Mouse (Mus musculus) macrophage (primary cell): ENCODE results near the gene Farp2. TPM values are rescaled to one million over a fixed set of nuclear protein-coding genes. Genes with fewer than 3 reads are reported as not detected.

ENCODE experiments used
- H3K27ac ChIP-seq: fragments of 350-480 bp; formaldehyde crosslinking; 2 replicates; pipeline ENCODE4 v1.9.0; 2021
- H3K36me3 ChIP-seq: fragments of 350-480 bp; formaldehyde crosslinking; 2 replicates; pipeline ENCODE4 v1.9.0; 2021; ENCODE audit errors: inconsistent target
- H3K4me3 ChIP-seq: fragments of 350-480 bp; formaldehyde crosslinking; 2 replicates; pipeline ENCODE4 v1.9.0; 2021; ENCODE audit errors: inconsistent target
- H3K79me2 ChIP-seq: fragments of 350-480 bp; formaldehyde crosslinking; 2 replicates; pipeline ENCODE4 v1.9.0; 2021; ENCODE audit errors: inconsistent target
- WGBS: methylation state at CpG from one replicate; pipeline ENCODE4 v1.1.7; 2026; ENCODE audit warnings: inconsistent platforms; ENCODE audit not compliant: missing documents; 5-methylcytosine and 5-hydroxymethylcytosine counted together
- polyA plus RNA-seq: library from polyadenylated mRNA; stranded (reverse); fragments of 250-400 nt; gene quantifications from 3 replicates; pipeline ENCODE4 v1.2.4, GENCODE M21; 2018; ENCODE audit warnings: inconsistent platforms

The Farp2 gene
- polyA plus RNA-seq, 1 experiment from 2014 or later, result 1.7 TPM

DNA sequence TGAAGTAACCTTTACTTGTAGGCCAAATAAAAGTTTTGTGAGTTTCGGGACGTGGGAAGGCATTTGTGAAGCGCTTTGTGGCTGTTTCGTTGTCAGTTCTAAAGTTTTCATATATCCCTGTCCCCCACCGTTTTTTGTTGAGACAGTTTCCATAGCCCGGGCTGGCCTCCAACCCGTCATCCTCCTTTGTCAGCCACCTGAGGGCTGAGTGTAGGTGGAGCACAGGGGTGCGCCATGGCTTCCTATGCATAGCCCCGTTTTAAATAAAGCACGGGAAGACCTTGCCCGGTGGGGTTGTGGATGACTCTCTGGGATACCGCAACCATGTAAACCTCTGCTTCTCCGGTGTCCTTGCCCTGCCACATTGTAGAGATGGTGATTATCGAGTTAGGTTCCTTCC lies 1.3 kb downstream of the Farp2 start:
- H3K36me3 ChIP-seq, result peaks cover 2% of the 10 kb centered on the region; the same call in 1 of the 2 replicates
- 87% methylated on average over 14 of the region's 14 CpGs for WGBS
- H3K4me3 ChIP-seq, result no peak overlapping the region
- no peaks in the 10 kb centered on the region for H3K79me2 ChIP-seq
- H3K27ac ChIP-seq, result no peak overlapping the region

DNA sequence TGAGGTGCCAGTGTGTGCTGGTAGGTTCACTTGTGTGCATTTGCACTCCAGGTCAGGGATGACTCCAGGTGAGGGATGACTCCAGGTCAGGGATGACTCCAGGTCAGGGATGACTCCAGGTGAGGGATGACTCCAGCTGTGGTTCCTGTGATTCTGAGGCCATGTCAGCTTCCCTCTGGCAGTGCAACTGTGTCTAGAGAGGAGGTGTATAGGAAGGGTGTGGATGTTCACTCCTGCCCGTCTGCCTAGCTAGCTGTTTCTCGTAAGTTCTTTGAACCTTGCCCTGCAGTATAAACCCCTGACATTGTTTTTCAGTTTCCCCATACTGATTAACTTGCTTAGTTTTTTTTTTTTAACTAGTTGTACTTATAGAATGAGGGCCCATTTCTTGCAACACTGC lies 9.6 kb downstream of the Farp2 start:
- H3K27ac ChIP-seq, result no peak overlapping the region
- 92% methylated on average over 2 of the region's 2 CpGs for WGBS
- H3K79me2 ChIP-seq, result no peaks in the 10 kb centered on the region
- no peaks in the 10 kb centered on the region for H3K36me3 ChIP-seq
- no peak overlapping the region for H3K4me3 ChIP-seq

DNA sequence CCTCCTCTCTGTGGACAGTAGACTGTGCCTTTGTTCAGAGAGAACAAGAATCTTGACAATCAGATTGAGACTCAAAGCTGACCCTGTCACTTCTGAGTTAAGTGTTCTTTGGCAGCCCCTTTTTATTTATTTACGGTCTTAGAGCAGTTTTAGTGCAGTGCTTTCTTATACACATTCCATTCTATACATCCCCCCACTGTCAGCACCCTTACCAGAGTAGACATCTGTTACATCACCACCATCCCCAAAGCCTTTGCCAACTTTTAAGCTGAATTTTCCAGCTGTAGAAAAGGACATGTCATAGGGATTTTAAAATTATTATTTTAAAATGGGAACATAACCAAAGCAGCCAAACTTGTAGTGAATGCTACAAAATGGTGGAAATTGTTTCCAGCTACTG lies 10.4 kb downstream of the Farp2 start:
- WGBS, result 90% methylated on average over 1 of the region's 1 CpGs
- H3K4me3 ChIP-seq, result no peak overlapping the region
- H3K36me3 ChIP-seq, result no peaks in the 10 kb centered on the region
- H3K27ac ChIP-seq, result no peak overlapping the region
- H3K79me2 ChIP-seq, result no peaks in the 10 kb centered on the region

DNA sequence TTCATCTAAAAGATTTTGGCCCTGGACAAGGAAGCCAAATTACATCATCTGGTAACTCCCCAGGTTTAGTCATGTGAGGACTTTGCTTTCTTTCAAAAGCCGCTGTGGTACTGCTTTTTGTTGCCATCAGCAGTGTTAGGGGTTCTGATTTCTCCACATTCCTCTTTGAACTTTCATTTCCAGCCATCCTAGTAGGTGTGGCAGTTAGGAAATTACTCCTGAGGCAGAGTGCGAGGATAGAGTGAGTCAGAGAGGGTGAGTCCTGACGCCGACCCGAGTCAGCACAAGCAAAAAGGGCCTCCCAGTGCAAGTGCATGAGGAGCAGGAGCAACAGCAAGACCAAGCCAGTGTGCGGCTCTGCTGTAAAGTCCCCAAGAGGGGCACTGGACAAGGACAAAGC lies 17.9 kb downstream of the Farp2 start:
- no peak overlapping the region for H3K27ac ChIP-seq
- H3K4me3 ChIP-seq, result no peak overlapping the region
- 88% methylated on average over 6 of the region's 6 CpGs for WGBS
- H3K79me2 ChIP-seq, result no peaks in the 10 kb centered on the region
- H3K36me3 ChIP-seq, result no peaks in the 10 kb centered on the region

DNA sequence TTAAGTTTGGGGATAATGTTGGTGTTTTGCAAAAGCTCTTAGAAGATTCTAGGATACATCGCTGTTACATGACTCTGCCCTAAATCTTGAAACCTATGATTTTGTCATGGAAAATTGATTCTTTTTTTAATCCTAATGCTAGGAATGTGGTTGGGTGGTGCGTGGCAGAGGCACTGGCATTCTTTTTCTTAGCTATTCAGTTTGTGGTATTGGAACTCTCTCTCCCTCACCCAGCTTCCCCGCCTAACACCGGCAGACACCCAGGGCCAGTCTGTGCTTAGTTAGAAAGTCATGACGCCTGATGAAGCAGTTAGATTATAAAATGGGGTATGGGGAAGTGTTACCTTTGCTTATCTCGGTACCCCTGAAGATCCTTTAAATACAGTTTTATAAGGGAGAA lies 25.3 kb downstream of the Farp2 start:
- H3K4me3 ChIP-seq, result no peak overlapping the region
- WGBS, result 100% methylated on average over 5 of the region's 6 CpGs
- no peak overlapping the region for H3K27ac ChIP-seq
- no peaks in the 10 kb centered on the region for H3K79me2 ChIP-seq
- no peaks in the 10 kb centered on the region for H3K36me3 ChIP-seq

DNA sequence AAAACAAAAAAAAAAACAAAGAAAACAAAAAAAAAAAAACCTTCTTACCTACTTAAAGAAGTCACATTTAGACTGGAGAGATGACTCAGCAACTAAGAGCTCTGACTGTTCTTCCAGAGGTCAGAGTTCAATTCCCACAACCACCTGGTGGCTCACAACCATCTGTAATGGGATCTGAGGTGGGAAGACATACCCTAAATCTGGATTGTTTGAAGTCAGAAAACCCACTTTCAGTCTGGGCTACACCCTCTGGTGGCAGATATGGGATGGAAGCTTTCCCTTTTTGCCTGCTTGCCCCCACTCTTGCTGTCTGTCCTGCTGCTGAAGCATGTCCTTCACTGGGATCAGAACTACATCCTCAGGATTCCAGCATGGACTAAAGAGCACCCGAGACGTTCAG lies 31.3 kb downstream of the Farp2 start:
- H3K79me2 ChIP-seq, result no peaks in the 10 kb centered on the region
- no peak overlapping the region for H3K27ac ChIP-seq
- H3K4me3 ChIP-seq, result no peak overlapping the region
- 90% methylated on average over 2 of the region's 2 CpGs for WGBS
- H3K36me3 ChIP-seq, result no peaks in the 10 kb centered on the region

DNA sequence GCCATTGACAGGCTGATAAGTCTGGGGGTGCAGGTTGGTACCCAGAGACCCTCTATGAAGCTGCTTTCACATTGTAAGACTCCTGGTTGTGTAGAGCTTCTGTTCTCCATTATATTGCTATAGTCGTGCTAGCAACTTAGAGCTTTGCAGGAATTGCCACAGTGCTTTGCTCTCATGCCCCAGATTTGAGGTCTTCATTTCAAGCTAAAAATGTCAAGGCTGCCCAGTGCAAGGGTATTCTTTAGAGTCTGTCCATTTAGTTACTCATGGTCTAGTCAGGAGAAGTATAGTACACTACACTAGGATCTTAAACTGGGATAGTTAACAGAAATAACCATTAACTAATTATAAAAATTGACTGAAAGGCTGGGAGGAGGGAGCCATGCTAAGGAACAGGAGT lies 35.4 kb downstream of the Farp2 start:
- no peak overlapping the region for H3K27ac ChIP-seq
- H3K36me3 ChIP-seq, result no peaks in the 10 kb centered on the region
- H3K79me2 ChIP-seq, result no peaks in the 10 kb centered on the region
- H3K4me3 ChIP-seq, result no peak overlapping the region
- 92% methylated on average over 1 of the region's 1 CpGs for whole genome bisulfite sequencing

DNA sequence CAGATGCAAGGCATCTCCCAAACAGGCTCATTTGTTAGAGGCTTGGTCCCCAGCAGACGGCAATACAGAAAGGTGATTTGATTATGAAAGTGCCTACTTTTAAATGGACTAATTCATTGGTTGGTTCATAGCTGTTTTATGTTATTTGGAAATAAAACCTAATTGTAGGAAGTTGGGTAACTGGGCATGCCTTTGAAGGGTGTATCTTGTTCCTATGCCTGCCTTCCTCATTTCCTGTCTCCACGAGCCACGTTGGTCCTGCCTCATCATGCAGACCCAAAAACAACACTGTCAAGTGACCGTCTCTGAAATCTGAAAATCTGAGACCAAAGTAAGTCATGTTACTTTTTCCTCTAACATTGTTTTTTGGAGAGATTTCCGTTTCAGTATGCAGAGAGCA lies 39.5 kb downstream of the Farp2 start:
- Histone ChIP-seq H3K4me3 (no peak overlapping the region), H3K36me3 (no peaks in the 10 kb centered on the region), H3K79me2 (no peaks in the 10 kb centered on the region), H3K27ac (no peak overlapping the region)
- 45% methylated on average over 5 of the region's 5 CpGs for WGBS

DNA sequence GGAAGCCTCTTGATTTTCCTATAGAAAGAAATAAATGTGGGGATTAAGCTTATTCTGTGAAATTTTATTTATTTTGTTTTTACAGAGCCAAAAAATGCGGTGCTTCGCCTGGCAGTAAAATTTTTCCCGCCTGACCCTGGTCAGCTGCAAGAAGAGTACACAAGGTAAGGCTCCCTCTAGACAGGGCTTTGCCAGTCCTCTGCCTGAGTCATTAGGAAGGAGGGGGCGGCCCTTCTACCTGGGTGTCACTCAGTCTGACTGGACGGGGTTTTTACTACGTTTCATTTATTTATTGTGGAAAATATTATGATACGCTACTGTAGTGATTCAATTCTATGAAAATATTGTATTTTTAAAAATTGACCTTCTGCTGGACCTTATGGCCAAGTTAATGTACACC lies 51.3 kb downstream of the Farp2 start:
- no peaks in the 10 kb centered on the region for H3K36me3 ChIP-seq
- H3K27ac ChIP-seq, result no peak overlapping the region
- no peak overlapping the region for H3K4me3 ChIP-seq
- 86% methylated on average over 7 of the region's 7 CpGs for WGBS
- no peaks in the 10 kb centered on the region for H3K79me2 ChIP-seq

DNA sequence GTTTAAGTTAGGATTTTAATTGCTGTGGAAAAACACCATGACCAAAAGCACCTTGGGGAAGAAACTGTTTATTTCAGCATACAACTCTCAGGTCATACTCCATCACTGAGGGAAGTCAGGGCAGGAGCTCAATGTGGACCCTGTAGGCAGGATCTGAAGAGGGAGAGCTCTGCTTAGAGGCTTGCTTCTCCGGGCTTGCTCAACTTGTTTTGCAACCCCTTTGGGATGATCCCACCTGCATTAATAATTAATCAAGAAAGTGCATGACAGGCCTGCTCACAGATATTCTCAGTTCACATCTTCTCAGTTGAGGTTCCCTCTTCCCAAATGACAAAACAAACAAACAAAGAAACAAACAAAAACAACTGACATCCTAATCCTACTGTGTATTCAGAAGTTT lies 51.8 kb downstream of the Farp2 start:
- Histone ChIP-seq H3K27ac (no peak overlapping the region), H3K79me2 (no peaks in the 10 kb centered on the region), H3K36me3 (no peaks in the 10 kb centered on the region), H3K4me3 (no peak overlapping the region)
- 89% methylated on average over 1 of the region's 1 CpGs for whole genome bisulfite sequencing

DNA sequence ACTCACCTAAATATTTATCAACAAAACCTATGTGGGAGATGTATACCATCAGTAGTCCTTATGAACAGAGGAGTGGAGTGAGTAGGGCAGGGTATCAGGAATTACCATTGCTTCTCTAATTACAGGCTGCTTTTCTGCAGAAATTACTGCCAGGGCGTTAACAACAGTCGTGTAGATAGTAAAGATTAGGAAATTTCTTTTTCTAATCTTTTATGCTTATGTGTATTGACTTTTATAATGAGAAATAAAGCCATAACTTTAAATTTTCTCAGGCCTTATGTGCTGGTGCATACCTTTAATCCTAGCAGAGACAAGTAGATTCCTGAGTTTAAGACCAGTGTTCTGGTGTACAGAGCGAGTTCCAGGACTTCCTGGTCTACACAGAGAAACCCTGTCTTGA lies 52.9 kb downstream of the Farp2 start:
- WGBS, result 93% methylated on average over 3 of the region's 3 CpGs

DNA sequence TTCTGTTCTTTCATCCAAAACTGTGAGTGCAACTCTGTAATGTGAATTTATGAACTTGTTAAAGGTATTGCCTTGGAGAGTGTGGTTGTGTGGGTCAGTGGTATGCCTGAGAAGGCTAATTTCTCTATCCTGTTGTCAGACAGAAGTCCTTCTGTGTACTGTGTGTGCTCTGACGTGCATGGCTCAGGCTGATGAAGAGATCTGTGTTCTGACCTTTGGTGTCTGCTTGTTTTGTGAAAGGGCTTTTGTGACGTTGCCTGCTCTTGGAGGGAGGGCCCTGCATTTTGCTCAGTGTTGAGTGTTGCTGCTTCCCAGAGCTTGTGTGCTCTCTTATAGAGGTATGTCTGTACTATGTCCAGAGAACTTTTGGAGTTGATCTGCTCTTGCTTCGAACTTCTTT lies 55.1 kb downstream of the Farp2 start:
- H3K27ac ChIP-seq, result no peak overlapping the region
- no peaks in the 10 kb centered on the region for H3K36me3 ChIP-seq
- no peaks in the 10 kb centered on the region for H3K79me2 ChIP-seq
- H3K4me3 ChIP-seq, result no peak overlapping the region
- 92% methylated on average over 2 of the region's 3 CpGs for WGBS

More for the DNA sequence above, 52.9 kb downstream of the Farp2 start:
- no peak overlapping the region for H3K27ac ChIP-seq
- no peaks in the 10 kb centered on the region for H3K36me3 ChIP-seq
- no peaks in the 10 kb centered on the region for H3K79me2 ChIP-seq
- no peak overlapping the region for H3K4me3 ChIP-seq

DNA sequence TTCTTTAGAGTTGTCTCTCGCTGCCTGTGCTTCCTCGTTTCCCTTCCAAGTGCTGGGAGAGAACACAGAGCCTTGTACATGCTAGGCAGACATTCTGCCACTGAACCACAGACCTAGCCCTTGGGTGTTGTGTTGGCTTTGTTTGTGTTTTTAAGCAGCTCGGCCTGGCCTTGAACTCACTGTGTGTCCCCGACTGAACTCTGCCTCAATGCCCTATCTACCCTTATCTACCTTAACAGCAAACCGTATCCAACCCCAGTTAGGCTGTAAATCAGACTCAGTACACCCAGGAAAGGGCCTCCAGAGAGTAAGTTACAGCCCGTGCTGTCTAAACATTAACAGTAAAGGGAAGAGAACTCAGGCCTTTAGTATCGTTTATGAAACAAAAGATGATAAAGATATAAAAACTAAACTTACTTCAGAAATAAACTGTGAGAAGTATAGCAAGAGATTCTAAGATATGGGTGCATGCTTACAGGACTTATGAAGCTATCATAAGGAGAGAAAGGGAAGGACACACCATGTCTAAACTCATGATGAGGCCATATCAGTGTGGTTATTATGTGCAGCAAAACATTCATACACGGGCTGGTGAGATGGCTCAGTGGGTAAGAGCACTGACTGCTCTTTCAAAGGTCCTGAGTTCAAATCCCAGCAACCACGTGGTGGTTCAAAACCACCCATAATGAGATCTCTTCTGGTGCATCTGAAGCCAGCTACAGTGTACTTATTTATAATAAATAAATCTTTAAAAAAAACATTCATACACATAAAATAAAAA lies 56.0 kb downstream of the Farp2 start:
- Histone ChIP-seq H3K27ac (no peak overlapping the region), H3K79me2 (no peaks in the 10 kb centered on the region), H3K36me3 (no peaks in the 10 kb centered on the region), H3K4me3 (no peak overlapping the region)
- WGBS, result 88% methylated on average over 9 of the region's 9 CpGs

DNA sequence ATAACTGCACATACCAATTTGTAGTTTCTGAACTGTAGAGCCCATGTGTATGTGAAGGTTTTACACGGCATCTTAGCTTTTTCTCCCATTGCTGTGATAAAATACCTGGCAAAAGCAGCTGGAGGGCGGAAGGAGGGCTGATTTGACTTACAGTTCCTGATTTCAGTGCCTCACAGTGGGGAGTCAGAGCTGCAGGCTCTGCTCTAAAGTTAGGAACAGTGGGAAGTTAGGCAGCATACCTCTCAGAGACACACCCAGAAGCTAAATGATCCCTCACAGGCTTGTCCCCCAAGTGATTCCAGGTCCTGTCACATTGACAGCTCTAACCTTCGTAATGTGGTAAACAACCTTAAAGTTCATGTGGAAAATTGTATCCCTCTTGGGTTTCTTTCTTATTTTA lies 65.2 kb downstream of the Farp2 start:
- H3K79me2 ChIP-seq, result no peaks in the 10 kb centered on the region
- no peak overlapping the region for H3K4me3 ChIP-seq
- WGBS, result 90% methylated on average over 3 of the region's 3 CpGs
- H3K27ac ChIP-seq, result no peak overlapping the region
- H3K36me3 ChIP-seq, result no peaks in the 10 kb centered on the region

DNA sequence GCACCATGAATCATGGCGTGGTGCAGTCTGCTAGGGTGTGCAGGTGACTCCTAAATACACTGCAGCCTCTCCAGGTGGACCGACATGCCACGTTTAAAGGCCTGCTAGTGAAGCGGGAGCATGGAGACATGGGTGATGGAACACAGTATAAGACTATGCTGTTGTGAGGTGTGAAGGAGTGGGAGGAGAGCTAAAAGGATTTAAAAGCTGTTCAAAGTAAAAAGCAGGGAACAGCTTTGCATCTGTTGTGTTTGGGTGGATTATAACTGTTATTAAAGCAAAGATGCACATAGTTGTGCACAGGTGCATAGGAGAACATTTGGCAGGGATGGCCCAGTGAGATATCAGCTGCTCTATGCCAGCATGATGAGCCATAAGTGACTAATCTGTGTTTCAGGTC lies 66.0 kb downstream of the Farp2 start:
- H3K27ac ChIP-seq, result no peak overlapping the region
- no peaks in the 10 kb centered on the region for H3K36me3 ChIP-seq
- no peak overlapping the region for H3K4me3 ChIP-seq
- WGBS, result 100% methylated on average over 4 of the region's 4 CpGs
- no peaks in the 10 kb centered on the region for H3K79me2 ChIP-seq

DNA sequence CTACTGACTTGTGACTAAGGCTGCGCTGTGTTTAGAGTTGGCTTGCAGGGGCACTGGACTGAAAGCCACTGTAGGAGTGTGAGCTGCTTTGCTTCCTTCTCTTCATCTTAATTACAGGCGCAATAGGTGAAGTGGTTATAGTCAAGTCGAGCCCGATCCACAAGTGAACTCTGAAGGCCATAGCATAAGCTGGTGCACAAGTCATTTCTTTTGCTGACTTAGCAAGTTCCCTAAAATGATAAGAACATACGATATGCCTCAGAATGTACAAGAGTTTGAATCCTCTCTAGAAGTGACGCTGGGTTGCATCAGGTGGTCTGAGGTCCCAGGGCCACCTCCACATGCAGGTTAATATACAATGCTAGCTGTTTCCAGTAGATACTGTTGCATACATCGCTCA lies 69.7 kb downstream of the Farp2 start:
- Histone ChIP-seq H3K36me3 (no peaks in the 10 kb centered on the region), H3K4me3 (no peak overlapping the region), H3K79me2 (no peaks in the 10 kb centered on the region), H3K27ac (no peak overlapping the region)
- WGBS, result 96% methylated on average over 7 of the region's 7 CpGs
